Mouse (Mus musculus) limb, embryonic 14.5 days (tissue): ENCODE data around the gene Lhfpl5. TPM values are rescaled to one million over a fixed set of nuclear protein-coding genes. Genes with fewer than 3 reads are reported as not detected.

Experiments
- ATAC-seq: fragments of 200-750 bp; cut with Nextera tagmentation; 2 replicates; pipeline ENCODE4 v1.8.0; 2017; ENCODE audit warnings: low read depth, moderate number of reproducible peaks, moderate TSS enrichment; ENCODE audit not compliant: low FRiP score
- DNase-seq: peaks from one replicate; pipeline ENCODE4 v3.0.0-alpha.2; 2015; ENCODE audit warnings: low spot score
- H3K27ac ChIP-seq: fragments of 300-500 bp; sonication (generic); replicated peaks from 2 replicates; pipeline ENCODE4 v1.5.1; 2014; ENCODE audit warnings: low read depth, mild to moderate bottlenecking, low read length, moderate library complexity, mixed read lengths
- H3K27me3 ChIP-seq: fragments of 300-500 bp; sonication (generic); 2 replicates; pipeline ENCODE4 v1.6.1; 2014; ENCODE audit warnings: low read length, mixed read lengths; ENCODE audit not compliant: control insufficient read depth, insufficient read depth
- H3K36me3 ChIP-seq: fragments of 300-500 bp; sonication (generic); 2 replicates; pipeline ENCODE4 v1.6.1; 2014; ENCODE audit warnings: mild to moderate bottlenecking, low read length, moderate library complexity, mixed read lengths; ENCODE audit not compliant: control insufficient read depth, insufficient read depth
- H3K4me1 ChIP-seq: fragments of 300-500 bp; sonication (generic); 2 replicates; pipeline ENCODE4 v1.6.1; 2014; ENCODE audit warnings: antibody characterized with exemption, low read length, mixed read lengths; ENCODE audit not compliant: control insufficient read depth, insufficient read depth
- H3K4me2 ChIP-seq: fragments of 300-500 bp; sonication (generic); replicated peaks from 2 replicates; pipeline ENCODE4 v1.6.1; 2014; ENCODE audit warnings: low read depth, mild to moderate bottlenecking, low read length, moderate library complexity; ENCODE audit not compliant: severe bottlenecking
- H3K4me3 ChIP-seq: fragments of 300-500 bp; sonication (generic); replicated peaks from 2 replicates; pipeline ENCODE4 v1.5.1; 2014; ENCODE audit warnings: low read length
- H3K9ac ChIP-seq: fragments of 300-500 bp; sonication (generic); 2 replicates; pipeline ENCODE4 v1.6.1; 2014; ENCODE audit warnings: mild to moderate bottlenecking, low read depth, low read length, moderate library complexity; ENCODE audit not compliant: severe bottlenecking
- H3K9me3 ChIP-seq: fragments of 300-500 bp; sonication (generic); 2 replicates; pipeline ENCODE4 v1.6.1; 2016; ENCODE audit warnings: low read length; ENCODE audit not compliant: control insufficient read depth
- POLR2A ChIP-seq: fragments of 200-500 bp; IDR thresholded peaks from 2 replicates; pipeline ENCODE4 v1.8.0; 2012; ENCODE audit warnings: inconsistent platforms, mild to moderate bottlenecking, moderate library complexity, borderline replicate concordance; ENCODE audit not compliant: insufficient read depth, insufficient read length; ENCODE audit errors: extremely low read depth
- WGBS: fragments of 180-500 bp; shearing (Covaris S2); extraction: QIAGEN DNeasy Blood & Tissue Kit; methylation state at CpG from one replicate; pipeline ENCODE4 v1.1.7; 2014; 5-methylcytosine and 5-hydroxymethylcytosine counted together
- polyA plus RNA-seq, 2 experiments: library from polyadenylated mRNA; depleted of rRNA in 1 of 2; stranded (reverse) in 1 of 2; unstranded in 1 of 2; fragments of >200 nt; fragmentation: Nextera tagmentation in 1 of 2; extraction: Ambion mirVana in 1 of 2; gene quantifications; 2 replicates each; pipeline versions ENCODE4 v1.2.1 to v1.2.3; 2012 to 2014

Gene Lhfpl5
- polyA plus RNA-seq, 2 experiments = 0.05 to 0.17 TPM

DNA sequence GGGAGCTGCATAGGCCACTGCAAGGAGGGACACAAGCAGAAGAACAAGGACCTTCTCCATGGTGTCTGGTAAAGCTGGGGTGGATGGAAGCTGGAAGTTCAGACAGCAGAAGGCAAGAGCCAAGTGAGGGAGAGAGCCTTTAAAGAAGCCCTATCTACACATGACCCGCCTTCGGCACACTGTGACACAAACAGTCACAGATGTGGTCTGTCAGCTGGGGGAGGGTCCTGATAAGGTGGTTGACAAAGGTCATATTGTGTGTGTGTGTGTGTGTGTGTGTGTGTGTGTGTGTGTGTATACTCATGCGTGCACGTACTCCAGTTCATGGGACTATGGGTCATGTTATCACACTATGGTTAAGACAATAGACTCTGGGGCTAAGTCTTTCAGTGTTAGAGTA is 14.8 kb upstream of the Lhfpl5 start, which contains the start of gene Clps:
Gene Clps (minus strand): TSS at position 169 of the 400 bp plus-strand sequence.
- H3K36me3 ChIP-seq = no peaks in the 10 kb centered on the region
- no peak within 1 kb of the TSS for H3K4me2 ChIP-seq
- peaks cover 13% of the 10 kb centered on the region for H3K4me1 ChIP-seq
- 82% methylated on average over 4 of the region's 4 CpGs for WGBS
- no peak within 1 kb of the TSS for H3K27ac ChIP-seq
- no peak for TF ChIP-seq POLR2A
- no peaks in the 10 kb centered on the region for H3K9me3 ChIP-seq
- ATAC-seq (no peak), DNase-seq (no peak)
- H3K4me3 ChIP-seq = no peak within 1 kb of the TSS
- H3K27me3 ChIP-seq = no peaks in the 10 kb centered on the region
- H3K9ac ChIP-seq = no peak within 1 kb of the TSS

GRCm38 (mm10) chr17:28561613-28562012 is 13.8 kb upstream of the Lhfpl5 start:
- Histone ChIP-seq H3K27ac (no peak overlapping the region), H3K27me3 (no peaks in the 10 kb centered on the region), H3K36me3 (no peaks in the 10 kb centered on the region), H3K4me2 (no peak overlapping the region), H3K9me3 (no peaks in the 10 kb centered on the region), H3K9ac (no peak overlapping the region), H3K4me1 (peaks cover 10% of the 10 kb centered on the region), H3K4me3 (no peak overlapping the region)
- ATAC-seq (no peak), DNase-seq (no peak)
- TF ChIP-seq POLR2A = no peak
- 50% methylated on average over 7 of the region's 7 CpGs for WGBS

GRCm38 (mm10) chr17:28565181-28565580 is 10.3 kb upstream of the Lhfpl5 start:
- TF ChIP-seq POLR2A = no peak
- Histone ChIP-seq H3K4me2 (no peak overlapping the region), H3K27me3 (no peaks in the 10 kb centered on the region), H3K9me3 (no peaks in the 10 kb centered on the region), H3K4me3 (no peak overlapping the region), H3K36me3 (no peaks in the 10 kb centered on the region), H3K27ac (no peak overlapping the region), H3K9ac (no peak overlapping the region), H3K4me1 (peaks cover 5% of the 10 kb centered on the region; the same call in 1 of the 2 replicates)
- no peak for ATAC-seq
- no peak for DNase-seq

DNA sequence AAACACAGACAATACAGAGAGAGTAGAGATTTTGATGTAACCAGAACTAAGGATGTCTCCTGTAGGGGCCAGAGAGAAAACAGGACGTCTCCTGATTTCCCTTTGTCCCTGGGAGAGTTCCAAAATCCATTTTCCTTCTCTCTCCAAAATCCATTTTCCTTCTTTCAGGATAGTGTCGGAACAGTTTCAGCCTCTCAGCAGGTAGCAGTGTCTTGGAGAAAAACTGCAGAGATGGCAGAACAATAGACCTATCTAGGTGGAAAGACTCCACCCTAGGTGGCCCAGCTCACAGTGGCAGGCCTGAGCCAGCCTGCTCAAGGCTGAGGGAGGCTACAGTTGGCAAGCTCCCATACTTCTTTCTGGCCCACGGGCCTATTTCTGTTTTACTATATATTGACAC is 7.9 kb upstream of the Lhfpl5 start:
- ATAC-seq (no peak), DNase-seq (no peak)
- WGBS = 50% methylated on average over 3 of the region's 3 CpGs
- Histone ChIP-seq H3K4me1 (no peaks in the 10 kb centered on the region), H3K9me3 (no peaks in the 10 kb centered on the region), H3K27ac (no peak overlapping the region), H3K4me3 (no peak overlapping the region), H3K36me3 (no peaks in the 10 kb centered on the region), H3K4me2 (no peak overlapping the region), H3K27me3 (no peaks in the 10 kb centered on the region), H3K9ac (no peak overlapping the region)
- TF ChIP-seq POLR2A = no peak

- Histone ChIP-seq H3K36me3 (no peaks in the 10 kb centered on the region), H3K4me2 (no peak overlapping the region), H3K27me3 (no peaks in the 10 kb centered on the region), H3K9me3 (no peaks in the 10 kb centered on the region), H3K9ac (no peak overlapping the region), H3K4me1 (peaks cover 9% of the 10 kb centered on the region; the same call in 1 of the 2 replicates), H3K27ac (no peak overlapping the region), H3K4me3 (no peak overlapping the region)
- ATAC-seq = no peak
- no peak for DNase-seq
- 79% methylated on average over 3 of the region's 3 CpGs for WGBS
- TF ChIP-seq POLR2A = no peak
Observed at GRCm38 (mm10) chr17:28571868-28572267, 3.6 kb upstream of the Lhfpl5 start.

DNA sequence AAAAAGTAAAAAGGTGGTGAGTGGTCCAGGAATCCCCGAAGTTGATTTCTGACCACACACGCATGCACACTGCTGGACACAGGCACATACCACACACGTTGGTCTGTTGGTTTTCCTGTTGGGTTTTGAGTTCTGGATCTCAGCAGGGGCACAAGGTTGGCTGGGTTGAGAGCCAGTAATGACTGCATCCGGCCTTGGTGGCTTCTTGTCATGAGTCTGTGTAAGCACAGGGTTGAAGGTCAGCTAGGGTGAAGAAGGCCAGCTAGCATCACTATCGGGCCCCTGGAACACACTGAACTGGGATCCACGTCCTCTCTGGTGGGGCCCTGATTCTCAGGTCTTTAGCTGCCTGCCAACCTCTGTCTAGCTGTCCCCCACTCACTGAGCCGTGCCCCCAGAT is 2.9 kb upstream of the Lhfpl5 start:
- no peak for TF ChIP-seq POLR2A
- DNase-seq (no peak), ATAC-seq (no peak)
- H3K27ac ChIP-seq = no peak overlapping the region
- no peak overlapping the region for H3K4me2 ChIP-seq
- no peak overlapping the region for H3K4me3 ChIP-seq
- H3K4me1 ChIP-seq = peaks cover 9% of the 10 kb centered on the region; the same call in 1 of the 2 replicates
- 84% methylated on average over 7 of the region's 7 CpGs for whole genome bisulfite sequencing
- H3K36me3 ChIP-seq = no peaks in the 10 kb centered on the region
- no peak overlapping the region for H3K9ac ChIP-seq
- no peaks in the 10 kb centered on the region for H3K27me3 ChIP-seq
- no peaks in the 10 kb centered on the region for H3K9me3 ChIP-seq
